Mouse (Mus musculus): ENCODE measurements at regions not wholly inside any gene's neighbourhood (a gene's known extent, or its start where the extent isn't known, plus 50 kb on each side); places are given as distances from the start of the nearest gene placed in this dataset.

DNA sequence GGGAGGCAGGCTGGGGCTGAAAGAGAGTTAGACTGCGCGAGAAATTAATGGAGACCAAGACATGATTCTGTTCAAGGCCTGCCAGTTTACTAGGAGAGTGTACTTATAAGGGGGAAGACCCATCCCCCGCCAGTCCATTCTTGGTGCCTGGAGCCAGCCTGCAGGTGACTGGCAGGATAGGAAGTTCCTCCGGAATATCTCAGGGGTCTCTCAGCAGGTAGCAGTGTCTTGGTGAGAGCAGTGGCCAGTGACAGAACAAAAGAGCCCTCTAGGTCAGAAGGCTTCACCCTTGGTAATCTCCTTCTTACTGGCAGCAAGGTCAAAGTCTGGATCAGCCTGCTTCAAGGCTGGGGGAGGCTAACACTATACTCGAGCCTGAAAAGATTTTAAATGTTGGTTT, 83.7 kb upstream of the Zfp804b start:
- no peaks in the 10 kb centered on the region for H3K27me3 ChIP-seq (ENCODE audit: control insufficient read depth in 1 of 2, insufficient read depth in 2 of 2, low read length in 2 of 2)
- no peak overlapping the region for H3K27ac ChIP-seq (ENCODE audit: control insufficient read depth, low read depth, low read length)
- H3K36me3 ChIP-seq (ENCODE audit: control insufficient read depth in 1 of 2, insufficient read depth in 2 of 2, low read length in 2 of 2) = no peaks in the 10 kb centered on the region
- no peaks in the 10 kb centered on the region for H3K9me3 ChIP-seq (replicated peaks; ENCODE audit: insufficient read depth, low read length)
- TF ChIP-seq MYB (IDR thresholded peaks at IDR 0.05; ENCODE audit: low read depth, low read length) = no peak
- no peak for TF ChIP-seq MEF2A (IDR thresholded peaks at IDR 0.05; ENCODE audit: extremely low read depth, insufficient replicate concordance, low read depth, low read length, poor library complexity, severe bottlenecking)
- no peak for DNase-seq (ENCODE audit: low read depth, low spot score)
- H3K9ac ChIP-seq (ENCODE audit: control insufficient read depth, low read depth, low read length, poor library complexity, severe bottlenecking) = no peak overlapping the region
- no peaks in the 10 kb centered on the region for H3K79me2 ChIP-seq (ENCODE audit: control insufficient read depth, insufficient read depth, low read length, poor library complexity)
- H3K4me3 ChIP-seq (ENCODE audit: control insufficient read depth in 1 of 2, insufficient read depth in 1 of 2, low read depth in 2 of 2, low read length in 2 of 2) = no peak overlapping the region
- H3K4me1 ChIP-seq (ENCODE audit: control insufficient read depth in 1 of 2, insufficient read depth in 2 of 2, low read length in 2 of 2) = no peaks in the 10 kb centered on the region

DNA sequence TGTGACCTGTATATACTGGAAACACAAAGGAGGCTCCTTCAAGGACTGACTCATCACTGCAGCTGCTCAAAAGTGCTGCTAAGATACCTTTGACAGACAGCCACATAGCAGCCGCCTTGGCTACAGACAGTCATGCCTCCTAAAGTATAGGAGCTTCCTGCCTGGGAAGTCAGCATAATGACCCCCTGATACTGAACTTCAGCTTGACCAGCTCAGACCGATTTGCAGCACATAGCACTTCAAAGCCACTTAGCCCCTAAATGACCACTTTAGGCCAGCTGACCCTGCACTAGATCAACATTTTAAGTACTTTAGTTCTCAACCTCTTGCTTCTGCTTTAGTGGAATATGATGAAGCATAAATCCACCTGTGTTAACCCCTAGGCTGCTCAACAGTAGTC, 91.9 kb upstream of the Zfp804b start:
- H3K27me3 ChIP-seq (ENCODE audit: control insufficient read depth in 1 of 2, insufficient read depth in 2 of 2, low read length in 2 of 2) = no peaks in the 10 kb centered on the region
- H3K9ac ChIP-seq (ENCODE audit: control insufficient read depth, low read depth, low read length, poor library complexity, severe bottlenecking) = no peak overlapping the region
- no peaks in the 10 kb centered on the region for H3K4me1 ChIP-seq (ENCODE audit: control insufficient read depth in 1 of 2, insufficient read depth in 2 of 2, low read length in 2 of 2)
- DNase-seq (ENCODE audit: low read depth, low spot score) = no peak
- no peaks in the 10 kb centered on the region for H3K9me3 ChIP-seq (replicated peaks; ENCODE audit: insufficient read depth, low read length)
- no peak overlapping the region for H3K27ac ChIP-seq (ENCODE audit: control insufficient read depth, low read depth, low read length)
- no peaks in the 10 kb centered on the region for H3K79me2 ChIP-seq (ENCODE audit: control insufficient read depth, insufficient read depth, low read length, poor library complexity)
- TF ChIP-seq GATA1 (IDR thresholded peaks at IDR 0.05; ENCODE audit: low read depth, low read length) (no peak), ZNF384 (IDR thresholded peaks at IDR 0.05; ENCODE audit: low read depth, low read length) (no peak), ETS1 (IDR thresholded peaks at IDR 0.05; ENCODE audit: low read depth, low read length) (no peak), BHLHE40 (IDR thresholded peaks at IDR 0.05; ENCODE audit: borderline replicate concordance, low read depth, low read length) (no peak), CHD1 (IDR thresholded peaks at IDR 0.05; ENCODE audit: low read depth, low read length) (no peak), TCF12 (IDR thresholded peaks at IDR 0.05; ENCODE audit: low read depth, low read length) (no peak), UBTF (IDR thresholded peaks at IDR 0.05; ENCODE audit: borderline replicate concordance, insufficient read depth, low read depth, low read length) (no peak), TBP (IDR thresholded peaks at IDR 0.05; ENCODE audit: low read depth, low read length) (no peak), POLR2A (IDR thresholded peaks at IDR 0.05; ENCODE audit: control insufficient read depth in 1 of 2, insufficient read depth in 1 of 2, low read depth in 1 of 2, low read length in 2 of 2, poor library complexity in 1 of 2) (no peak), USF2 (IDR thresholded peaks at IDR 0.05; ENCODE audit: borderline replicate concordance in 1 of 2, insufficient read depth in 1 of 2, low read depth in 1 of 2, low read length in 2 of 2) (no peak), NRF1 (IDR thresholded peaks at IDR 0.05; ENCODE audit: insufficient read depth, low read depth, low read length, poor library complexity, severe bottlenecking) (no peak), ELF1 (IDR thresholded peaks at IDR 0.05; ENCODE audit: low read depth, low read length) (no peak), ZMIZ1 (IDR thresholded peaks at IDR 0.05; ENCODE audit: low read depth, low read length) (no peak), HCFC1 (IDR thresholded peaks at IDR 0.05; ENCODE audit: low read depth, low read length) (no peak), POLR2AphosphoS2 (IDR thresholded peaks at IDR 0.05; ENCODE audit: low read length) (no peak)
- H3K4me3 ChIP-seq (ENCODE audit: control insufficient read depth in 1 of 2, insufficient read depth in 1 of 2, low read depth in 2 of 2, low read length in 2 of 2) = no peak overlapping the region
- no peaks in the 10 kb centered on the region for H3K36me3 ChIP-seq (ENCODE audit: control insufficient read depth in 1 of 2, insufficient read depth in 2 of 2, low read length in 2 of 2)

Data from MEL (cell line).